Comparison of ENCODE assay signal across 17 mouse cellular contexts in the genomic region with DNA sequence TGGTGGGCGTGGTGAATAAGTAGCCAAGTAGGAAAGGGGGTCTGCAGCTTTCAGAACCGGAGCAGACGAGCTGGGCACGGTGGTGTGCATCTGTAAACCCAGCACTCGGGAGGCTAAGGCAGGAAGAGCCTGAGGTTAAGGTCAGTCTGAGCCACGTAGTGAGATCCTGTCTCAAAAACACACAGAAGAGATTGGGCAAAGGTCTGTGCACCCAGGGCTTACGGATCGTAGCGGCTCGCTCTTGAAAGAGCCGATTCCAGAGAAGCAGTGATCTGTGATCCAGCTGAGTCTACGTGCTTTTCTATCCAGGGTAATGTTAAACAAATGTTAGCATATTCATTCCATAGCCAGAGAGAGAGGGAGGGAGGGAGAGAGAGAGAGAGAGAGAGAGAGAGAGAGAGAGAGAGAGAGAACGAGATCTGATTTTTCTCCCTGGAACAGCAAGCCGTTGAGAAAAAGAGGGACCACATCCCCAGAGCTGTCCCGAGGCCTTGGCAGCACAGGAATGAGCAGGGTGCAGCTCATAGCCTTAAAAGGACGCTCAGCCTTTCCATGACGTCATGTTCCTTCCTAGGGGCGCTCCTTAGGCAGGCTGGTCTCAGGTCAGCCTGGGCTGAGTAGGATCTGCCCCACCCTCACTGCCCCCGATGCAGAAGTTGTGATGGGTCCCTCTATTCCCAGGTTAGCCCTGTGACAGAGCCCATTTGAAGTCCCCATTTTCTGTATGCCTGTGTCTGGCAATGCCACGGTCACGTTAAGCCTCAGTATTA. TPM values are rescaled to one million over a fixed set of nuclear protein-coding genes. Genes with fewer than 3 reads are reported as not detected.
DNase-seq lines count a peak whose midpoint lies in the region; ATAC-seq and TF ChIP-seq lines count a peak whose summit lies in the region.
"Had no signal": no experiment of that assay in that cellular context is flagged by ENCODE, and none has a peak within 500 bp of the region (broad histone marks: within the 10 kb centered on the region; RNA-seq: fewer than 3 reads in every experiment).

No protein-coding gene starts in this region.

- H3K9me3 ChIP-seq in kidney, embryonic 16.5 days (ENCODE audit: low read length), result no peaks in the 10 kb centered on the region
- H3K9me3 ChIP-seq in lung, postnatal 0 days (ENCODE audit: low read length), result no peaks in the 10 kb centered on the region
- H3K9me3 ChIP-seq: embryonic facial prominence, embryonic 15.5 days; forebrain, embryonic 13.5 days had no signal

- TF ChIP-seq EP300 in lung, postnatal 0 days (IDR thresholded peaks at IDR 0.05), result no peak

- TF ChIP-seq CTCF in lung, postnatal 0 days (IDR thresholded peaks at IDR 0.05), result no peak

- H3K4me1 ChIP-seq in kidney, embryonic 16.5 days (ENCODE audit: insufficient read depth, low read length), result peaks cover 27% of the 10 kb centered on the region
- H3K4me1 ChIP-seq in lung, postnatal 0 days (ENCODE audit: insufficient read depth, low read depth, low read length), result peaks cover 4% of the 10 kb centered on the region; the same call in 1 of the 2 replicates

- WGBS in kidney, embryonic 16.5 days, result 63% methylated on average over 21 of the region's 21 CpGs
- WGBS in lung, postnatal 0 days, result 46% methylated on average over 21 of the region's 21 CpGs

- no peak for ATAC-seq in kidney, embryonic 16.5 days (ENCODE audit: low FRiP score, low TSS enrichment)
- ATAC-seq in lung, postnatal 0 days, result peak; percentile 42; the same call in 1 of the 2 replicates
- ATAC-seq in activated CD4-positive, CD25-positive, alpha-beta regulatory T cell, adult 4 months, result no peak
- ATAC-seq: forebrain, embryonic 13.5 days had no signal

- H3K27ac ChIP-seq in kidney, embryonic 16.5 days (ENCODE audit: low read length), result no peak overlapping the region
- H3K27ac ChIP-seq in lung, postnatal 0 days (ENCODE audit: low read length), result no peak overlapping the region
- H3K27ac ChIP-seq: embryonic facial prominence, embryonic 15.5 days; forebrain, embryonic 13.5 days had no signal

- H3K27me3 ChIP-seq in kidney, embryonic 16.5 days (ENCODE audit: insufficient read depth, low read length), result no peaks in the 10 kb centered on the region
- no peaks in the 10 kb centered on the region for H3K27me3 ChIP-seq in lung, postnatal 0 days (replicated peaks; ENCODE audit: insufficient read depth, low read length)
- H3K27me3 ChIP-seq: embryonic facial prominence, embryonic 15.5 days; forebrain, embryonic 13.5 days had no signal

- H3K4me3 ChIP-seq in kidney, embryonic 16.5 days (ENCODE audit: low read length), result no peak overlapping the region
- H3K4me3 ChIP-seq in lung, postnatal 0 days (ENCODE audit: low read depth, low read length), result no peak overlapping the region
- H3K4me3 ChIP-seq: embryonic facial prominence, embryonic 15.5 days; forebrain, embryonic 13.5 days; myocyte had no signal

- no peaks in the 10 kb centered on the region for H3K36me3 ChIP-seq in kidney, embryonic 16.5 days (ENCODE audit: insufficient read depth, low read length)
- H3K36me3 ChIP-seq in lung, postnatal 0 days (ENCODE audit: insufficient read depth, low read length), result no peaks in the 10 kb centered on the region

- DNase-seq in adrenal gland, adult (ENCODE audit: inconsistent age in 2 of 2, low spot score in 1 of 2), result peak; percentile 62 to 77
- DNase-seq in adrenal gland, adult 8-10 months, result no peak
- peak; percentile 58 for DNase-seq in kidney, adult 11 months
- DNase-seq in lung, postnatal 0 days (ENCODE audit: low spot score), result peak; percentile 53
- DNase-seq in lung, postnatal 36 days, result no peak
- no peak for DNase-seq in layer of hippocampus, adult 9-11 months
- DNase-seq: adrenal gland, postnatal 10 days; cerebellum, postnatal 25 days; heart, adult 11 months; lung, postnatal 10 days had no signal

- no peak overlapping the region for H3K9ac ChIP-seq in kidney, embryonic 16.5 days (replicated peaks; ENCODE audit: low read length)
- H3K9ac ChIP-seq in lung, postnatal 0 days (replicated peaks; ENCODE audit: low read depth), result no peak overlapping the region
- H3K9ac ChIP-seq: embryonic facial prominence, embryonic 15.5 days; forebrain, embryonic 13.5 days had no signal

- H3K4me2 ChIP-seq in kidney, embryonic 16.5 days (replicated peaks; ENCODE audit: low read depth, low read length), result no peak overlapping the region
- no peak overlapping the region for H3K4me2 ChIP-seq in lung, postnatal 0 days (replicated peaks; ENCODE audit: low read depth, low read length)
- H3K4me2 ChIP-seq: embryonic facial prominence, embryonic 15.5 days; forebrain, embryonic 13.5 days; liver, embryonic 11.5 days; midbrain, embryonic 11.5 days had no signal

RNA-seq across cellular contexts. Expression of gene Bdh1, which starts 33.4 kb away (rescaled TPM):
- 10 to 100 TPM in 2 of 4 experiments, 1 to 10 TPM in 2; 7.6 to 24.2 (median 15.5) TPM for total RNA-seq in adrenal gland, adult 8-10 months (2022)
- polyA plus RNA-seq in kidney, embryonic 16.5 days (2015; fragmentation: Nextera tagmentation; extraction: Ambion mirVana), result 30.5 and 37.1 TPM in 2 replicates
- polyA plus RNA-seq in lung, postnatal 0 days (2015; fragmentation: Nextera tagmentation; extraction: Ambion mirVana), result 1.9 and 2.0 TPM in 2 replicates
- polyA plus RNA-seq in activated CD4-positive, CD25-positive, alpha-beta regulatory T cell, adult 4 months (2017; shearing (Covaris generic)), result 10 to 100 TPM; 20.5 to 20.7 TPM

Comparison
In these comparisons a context has a peak if more than half of its experiments do, and no peak if none do; other contexts are left out.
1. DNase-seq: peak in adrenal gland, adult (2 of 2), kidney, adult 11 months (single experiment) and lung, postnatal 0 days (single experiment); none in adrenal gland, adult 8-10 months (single experiment), lung, postnatal 36 days (single experiment) and layer of hippocampus, adult 9-11 months (single experiment).